Mouse (Mus musculus): Measurements from ENCODE around the gene Yipf1.

GRCm38 (mm10) chr4:107280843-107281475 lies 33.2 kb upstream of the Yipf1 start:
- no peak for TF ChIP-seq CTCF (IDR thresholded peaks at IDR 0.05; ENCODE audit: low read depth, low read length)
- no peak for TF ChIP-seq POLR2A (IDR thresholded peaks at IDR 0.05; ENCODE audit: extremely low read depth, insufficient read depth, low read length)
